Mouse (Mus musculus): ENCODE measurements around the gene Slc25a51. TPM values are rescaled to one million over a fixed set of nuclear protein-coding genes. Genes with fewer than 3 reads are reported as not detected.
"Not testable (repeated sequence)": the region's sequence is repeated elsewhere in the genome, so short reads cannot be mapped to it uniquely, and the experiment has no call there.

The Slc25a51 gene
- polyA plus RNA-seq, 1 experiment = 39.9 TPM

DNA sequence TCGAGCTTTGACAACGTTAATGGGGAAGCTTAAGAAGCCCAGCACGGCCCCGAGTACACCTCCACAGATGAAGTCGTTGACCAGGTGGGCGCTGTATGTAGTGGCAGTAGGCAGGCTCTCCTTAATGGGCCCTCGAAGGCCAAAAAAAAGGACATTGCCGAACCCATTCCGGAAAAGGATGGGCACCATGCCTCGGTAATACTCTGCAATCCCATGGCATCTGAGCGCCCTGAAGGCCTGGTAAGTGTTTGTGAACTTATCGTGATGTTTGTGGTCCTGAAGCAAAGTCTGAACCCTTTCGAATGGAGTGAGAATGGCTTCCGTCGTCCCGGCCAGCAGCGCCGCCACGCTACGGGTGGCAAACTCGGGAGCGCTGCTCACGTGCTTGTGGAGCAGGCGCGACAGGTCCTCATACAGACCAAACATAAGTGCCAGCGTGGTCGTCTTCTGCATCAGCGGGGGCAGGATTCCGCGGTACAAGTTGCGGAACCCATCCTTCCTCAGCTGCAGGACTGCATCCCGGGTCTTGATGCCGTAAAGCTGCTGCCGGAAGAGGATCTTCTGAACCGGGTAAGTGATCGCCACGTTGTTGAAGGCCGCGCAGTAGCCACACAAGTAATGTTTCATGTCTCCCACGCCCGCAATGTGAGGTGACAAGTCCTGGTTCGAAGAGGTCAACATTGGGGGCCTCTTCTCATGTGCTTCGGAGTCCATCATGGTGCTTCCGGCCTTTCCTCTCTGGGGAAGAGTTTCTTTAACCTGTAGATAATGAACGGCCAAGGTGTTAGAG lies 8.9 kb downstream of the Slc25a51 start:
- H3K4me3 ChIP-seq = no peak overlapping the region
- H3K79me2 ChIP-seq (ENCODE audit: control insufficient read depth, insufficient read depth) = peaks cover 26% of the 10 kb centered on the region
- H3K27me3 ChIP-seq (ENCODE audit: control insufficient read depth, insufficient read depth, insufficient read length) = no peaks in the 10 kb centered on the region
- no peak overlapping the region for H3K4me2 ChIP-seq (ENCODE audit: low read depth)
- no peak overlapping the region for H3ac ChIP-seq (ENCODE audit: control insufficient read depth, insufficient read length)
- TF ChIP-seq CEBPB (IDR thresholded peaks at IDR 0.05; ENCODE audit: insufficient read depth, poor library complexity, severe bottlenecking) (no peak), USF1 (IDR thresholded peaks at IDR 0.05; ENCODE audit: low read depth) (no peak), SRF (IDR thresholded peaks at IDR 0.05; ENCODE audit: control insufficient read depth, insufficient read length, low read depth) (no peak), TCF3 (IDR thresholded peaks at IDR 0.05; ENCODE audit: insufficient read length, low read depth) (no peak), E2F4 (IDR thresholded peaks at IDR 0.05; ENCODE audit: insufficient read depth) (no peak), REST (IDR thresholded peaks at IDR 0.05; ENCODE audit: insufficient read depth, insufficient read length) (no peak), MYOD1 (IDR thresholded peaks at IDR 0.05; ENCODE audit: control insufficient read depth in 1 of 3, insufficient read length in 2 of 3, low read depth in 2 of 3) (no peak), POLR2AphosphoS2 (IDR thresholded peaks at IDR 0.05; ENCODE audit: insufficient read length, low read depth) (no peak), TCF12 (IDR thresholded peaks at IDR 0.05; ENCODE audit: insufficient read depth, poor library complexity, severe bottlenecking) (no peak), MAX (IDR thresholded peaks at IDR 0.05; ENCODE audit: low read depth) (no peak), MYOG (IDR thresholded peaks at IDR 0.05; ENCODE audit: control insufficient read depth in 1 of 3, insufficient read depth in 1 of 3, insufficient read length in 2 of 3, low read depth in 2 of 3) (no peak), POLR2A (IDR thresholded peaks at IDR 0.05; ENCODE audit: insufficient read length, low read depth) (no peak)
- H3K36me3 ChIP-seq (ENCODE audit: control insufficient read depth, insufficient read depth) = peaks cover 18% of the 10 kb centered on the region

DNA sequence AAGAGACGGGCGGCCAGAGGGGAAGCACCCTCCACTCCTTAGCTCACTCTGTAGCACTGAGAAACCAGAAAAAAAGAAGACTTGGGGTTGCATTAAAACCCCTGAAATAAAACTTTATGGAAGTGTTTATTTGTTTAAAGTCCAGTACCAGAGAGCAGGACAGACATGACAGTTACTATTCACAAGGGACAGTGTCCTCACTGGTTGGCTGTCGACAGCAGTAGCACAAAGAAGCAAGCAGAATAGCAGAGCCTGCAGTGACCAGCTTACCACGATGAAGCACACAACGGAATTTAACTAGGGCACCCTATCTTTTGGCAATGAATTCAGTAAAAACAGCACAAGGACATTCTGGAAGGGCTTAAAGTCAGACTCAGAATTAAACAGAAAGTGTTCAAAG lies 10.3 kb downstream of the Slc25a51 start:
- H3K4me3 ChIP-seq; H3K4me2 ChIP-seq (ENCODE audit: low read depth); H3K27me3 ChIP-seq (ENCODE audit: control insufficient read depth, insufficient read depth, insufficient read length); H3ac ChIP-seq (ENCODE audit: control insufficient read depth, insufficient read length): not testable (repeated sequence)
- peaks cover 12% of the 10 kb centered on the region for H3K36me3 ChIP-seq (ENCODE audit: control insufficient read depth, insufficient read depth)
- H3K79me2 ChIP-seq (ENCODE audit: control insufficient read depth, insufficient read depth) = peaks cover 21% of the 10 kb centered on the region

DNA sequence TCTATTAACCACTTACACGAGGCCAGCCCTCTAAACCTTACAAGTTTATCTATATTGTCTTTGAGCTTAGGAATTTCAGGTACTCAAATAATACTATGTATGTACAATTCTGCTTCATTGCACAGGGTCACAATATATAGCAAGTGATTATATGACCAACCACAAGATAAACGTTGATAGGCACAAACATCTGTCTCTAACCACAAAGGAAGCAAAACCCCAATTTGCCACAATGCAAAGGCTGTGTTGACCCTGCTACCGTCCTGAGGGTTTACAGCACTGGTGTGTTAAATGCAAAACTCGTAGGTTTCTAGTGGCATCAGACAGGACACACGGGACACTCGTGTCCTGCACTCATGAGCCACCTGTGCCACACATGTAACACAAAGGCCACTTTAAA lies 12.4 kb downstream of the Slc25a51 start:
- not testable (repeated sequence) for H3ac ChIP-seq (ENCODE audit: control insufficient read depth, insufficient read length); H3K27me3 ChIP-seq (ENCODE audit: control insufficient read depth, insufficient read depth, insufficient read length); H3K4me3 ChIP-seq; H3K79me2 ChIP-seq (ENCODE audit: control insufficient read depth, insufficient read depth); H3K36me3 ChIP-seq (ENCODE audit: control insufficient read depth, insufficient read depth); H3K4me2 ChIP-seq (ENCODE audit: low read depth)

DNA sequence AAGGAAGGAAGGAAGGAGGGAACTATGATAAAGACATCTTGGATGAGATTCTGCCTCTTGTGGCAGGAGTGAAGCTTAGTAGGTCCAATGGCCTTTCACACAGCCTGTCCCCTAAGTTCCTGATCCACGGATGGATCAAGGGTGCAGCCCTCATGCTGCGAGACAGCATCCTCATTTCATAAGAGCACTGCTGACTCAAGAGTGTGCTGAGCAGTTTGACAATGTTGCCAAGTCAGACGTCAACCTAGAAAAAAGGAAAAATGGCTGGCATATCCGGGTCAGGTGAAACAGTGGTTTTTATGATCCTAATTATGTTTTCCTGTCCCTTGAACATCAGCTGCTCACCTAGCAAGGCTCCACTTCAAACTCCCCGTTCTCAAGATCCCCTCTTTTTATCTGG lies 14.9 kb downstream of the Slc25a51 start:
- no peaks in the 10 kb centered on the region for H3K27me3 ChIP-seq (ENCODE audit: control insufficient read depth, insufficient read depth, insufficient read length)
- H3ac ChIP-seq (ENCODE audit: control insufficient read depth, insufficient read length) = no peak overlapping the region
- H3K4me3 ChIP-seq = no peak overlapping the region
- no peak overlapping the region for H3K4me2 ChIP-seq (ENCODE audit: low read depth)
- TF ChIP-seq CEBPB (IDR thresholded peaks at IDR 0.05; ENCODE audit: insufficient read depth, poor library complexity, severe bottlenecking) (no peak), POLR2A (IDR thresholded peaks at IDR 0.05; ENCODE audit: insufficient read length, low read depth) (no peak), MYOD1 (IDR thresholded peaks at IDR 0.05; ENCODE audit: control insufficient read depth in 1 of 3, insufficient read length in 2 of 3, low read depth in 2 of 3) (no peak), REST (IDR thresholded peaks at IDR 0.05; ENCODE audit: insufficient read depth, insufficient read length) (no peak), SRF (IDR thresholded peaks at IDR 0.05; ENCODE audit: control insufficient read depth, insufficient read length, low read depth) (no peak), TCF3 (IDR thresholded peaks at IDR 0.05; ENCODE audit: insufficient read length, low read depth) (no peak), USF1 (IDR thresholded peaks at IDR 0.05; ENCODE audit: low read depth) (no peak), MYOG (IDR thresholded peaks at IDR 0.05; ENCODE audit: control insufficient read depth in 1 of 3, insufficient read depth in 1 of 3, insufficient read length in 2 of 3, low read depth in 2 of 3) (no peak), MAX (IDR thresholded peaks at IDR 0.05; ENCODE audit: low read depth) (no peak), POLR2AphosphoS2 (IDR thresholded peaks at IDR 0.05; ENCODE audit: insufficient read length, low read depth) (no peak)
- H3K79me2 ChIP-seq (ENCODE audit: control insufficient read depth, insufficient read depth) = no peaks in the 10 kb centered on the region
- H3K36me3 ChIP-seq (ENCODE audit: control insufficient read depth, insufficient read depth) = no peaks in the 10 kb centered on the region

DNA sequence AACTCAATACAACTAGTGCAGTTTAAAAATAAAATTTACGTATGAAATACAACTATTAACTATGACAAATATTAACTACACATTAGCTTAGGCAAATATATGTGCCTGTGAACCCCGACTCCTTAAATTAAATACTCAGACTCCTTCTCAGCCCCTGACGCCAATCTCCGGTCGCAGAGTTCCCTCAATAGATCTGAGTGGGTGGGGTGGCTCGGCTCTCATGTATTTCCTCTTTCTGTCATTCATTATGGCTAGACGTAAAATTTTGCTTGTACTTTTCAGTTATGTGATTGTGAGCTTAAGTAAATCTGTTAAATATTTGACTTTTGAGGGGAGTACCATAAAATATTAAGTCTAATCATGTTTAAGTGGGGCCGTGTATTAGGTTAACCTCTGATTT lies 15.6 kb downstream of the Slc25a51 start:
- Histone ChIP-seq H3K4me2 (ENCODE audit: low read depth) (no peak overlapping the region), H3K4me3 (no peak overlapping the region), H3K36me3 (ENCODE audit: control insufficient read depth, insufficient read depth) (no peaks in the 10 kb centered on the region), H3K79me2 (ENCODE audit: control insufficient read depth, insufficient read depth) (no peaks in the 10 kb centered on the region), H3K27me3 (ENCODE audit: control insufficient read depth, insufficient read depth, insufficient read length) (no peaks in the 10 kb centered on the region), H3ac (ENCODE audit: control insufficient read depth, insufficient read length) (no peak overlapping the region)
- no peak for TF ChIP-seq SRF (IDR thresholded peaks at IDR 0.05; ENCODE audit: control insufficient read depth, insufficient read length, low read depth)
- TF ChIP-seq TCF3 (IDR thresholded peaks at IDR 0.05; ENCODE audit: insufficient read length, low read depth) = no peak
- no peak for TF ChIP-seq REST (IDR thresholded peaks at IDR 0.05; ENCODE audit: insufficient read depth, insufficient read length)
- TF ChIP-seq E2F4 (IDR thresholded peaks at IDR 0.05; ENCODE audit: insufficient read depth) = no peak
- no peak for TF ChIP-seq MYOD1 (IDR thresholded peaks at IDR 0.05; ENCODE audit: control insufficient read depth in 1 of 3, insufficient read length in 2 of 3, low read depth in 2 of 3)
